Mouse (Mus musculus) CH12.LX (cell line): ENCODE results near the gene Hoxd12. TPM values are rescaled to one million over a fixed set of nuclear protein-coding genes. Genes with fewer than 3 reads are reported as not detected.

ENCODE experiments used
- DNase-seq: peaks from one replicate; pipeline ENCODE4 v3.0.0-alpha.2; 2013; ENCODE audit errors: extremely low read depth
- H3K27ac ChIP-seq: 2 replicates; pipeline ENCODE4 v1.5.1; 2012; ENCODE audit warnings: low read depth, mild to moderate bottlenecking, control low read depth, moderate library complexity; ENCODE audit not compliant: insufficient read depth
- H3K27me3 ChIP-seq: replicated peaks from 2 replicates; pipeline ENCODE3; 2012; ENCODE audit warnings: inconsistent platforms
- H3K36me3 ChIP-seq, 2 experiments: replicated peaks in 1 of 2; 2 replicates each; pipeline versions ENCODE3 to v1.6.1; 2012; ENCODE audit warnings: inconsistent platforms in 1 of 2, low read length in 1 of 2, mild to moderate bottlenecking in 1 of 2, mixed read lengths in 1 of 2, moderate library complexity in 1 of 2; ENCODE audit not compliant: control insufficient read depth in 1 of 2, insufficient read depth in 1 of 2
- H3K4me1 ChIP-seq, 2 experiments: 2 replicates each; pipeline ENCODE4 v1.6.1; 2012; ENCODE audit warnings: inconsistent platforms in 1 of 2, moderate library complexity in 1 of 2; ENCODE audit not compliant: insufficient read depth in 2 of 2, control insufficient read depth in 1 of 2
- H3K4me2 ChIP-seq: 2 replicates; pipeline ENCODE4 v1.6.1; 2012; ENCODE audit warnings: low read depth, mild to moderate bottlenecking, control low read depth; ENCODE audit not compliant: poor library complexity, insufficient read depth, severe bottlenecking
- H3K4me3 ChIP-seq, 3 experiments: fragments of 150-350 bp in 1 of 3; sonication (generic) in 1 of 3; replicated peaks in 1 of 3; 2 replicates each; pipeline versions ENCODE3 to v1.5.1; 2011 to 2012; ENCODE audit warnings: low read depth in 2 of 3, low read length in 2 of 3, mild to moderate bottlenecking in 2 of 3, moderate library complexity in 2 of 3, control low read depth in 1 of 3, improper control_type of control experiment in 1 of 3, inconsistent platforms in 1 of 3, mixed read lengths in 1 of 3; ENCODE audit not compliant: poor library complexity in 1 of 3
- H3K79me2 ChIP-seq: replicated peaks from 2 replicates; pipeline ENCODE4 v1.6.1; 2012; ENCODE audit warnings: mild to moderate bottlenecking, moderate library complexity; ENCODE audit not compliant: control insufficient read depth, poor library complexity, insufficient read depth, severe bottlenecking; ENCODE audit errors: extremely low read depth
- H3K9ac ChIP-seq: 2 replicates; pipeline ENCODE4 v1.6.1; 2012; ENCODE audit warnings: low read depth, mild to moderate bottlenecking, control low read depth, moderate library complexity; ENCODE audit not compliant: insufficient read depth
- H3K9me3 ChIP-seq: replicated peaks from 2 replicates; pipeline ENCODE3; 2012; ENCODE audit warnings: low read length, inconsistent platforms, mixed read lengths
- BHLHE40 ChIP-seq: IDR thresholded peaks from 2 replicates; pipeline ENCODE4 v1.6.1; 2011; ENCODE audit warnings: mild to moderate bottlenecking, low read depth, low read length, improper control_type of control experiment
- CHD1 ChIP-seq: IDR thresholded peaks from 2 replicates; pipeline ENCODE4 v1.6.1; 2012; ENCODE audit warnings: low read depth, low read length, improper control_type of control experiment, inconsistent platforms
- CHD2 ChIP-seq: IDR thresholded peaks from 2 replicates; pipeline ENCODE4 v1.6.1; 2011; ENCODE audit warnings: low read length, improper control_type of control experiment
- ELF1 ChIP-seq: IDR thresholded peaks from 2 replicates; pipeline ENCODE4 v1.6.1; 2014; ENCODE audit warnings: low read depth, mild to moderate bottlenecking, inconsistent platforms, low read length, improper control_type of control experiment
- GABPA ChIP-seq: IDR thresholded peaks from 2 replicates; pipeline ENCODE4 v1.6.1; 2012; ENCODE audit warnings: low read depth, low read length, improper control_type of control experiment, inconsistent platforms; ENCODE audit not compliant: insufficient replicate concordance
- JUN ChIP-seq: IDR thresholded peaks from 2 replicates; pipeline ENCODE4 v1.6.1; 2011; ENCODE audit warnings: low read depth, mild to moderate bottlenecking, low read length, improper control_type of control experiment, moderate library complexity; ENCODE audit not compliant: insufficient read depth
- JUND ChIP-seq: conservative IDR thresholded peaks from 2 replicates; pipeline ENCODE4 v1.6.1; 2011; ENCODE audit warnings: low read depth, low read length, improper control_type of control experiment
- KAT2A ChIP-seq: IDR thresholded peaks from 2 replicates; pipeline ENCODE4 v1.6.1; 2012; ENCODE audit warnings: low read length, improper control_type of control experiment, inconsistent platforms; ENCODE audit not compliant: insufficient replicate concordance
- MAFK ChIP-seq: IDR thresholded peaks from 2 replicates; pipeline ENCODE4 v1.6.1; 2011; ENCODE audit warnings: low read length, improper control_type of control experiment; ENCODE audit not compliant: insufficient replicate concordance
- MAX ChIP-seq: IDR thresholded peaks from 2 replicates; pipeline ENCODE4 v1.6.1; 2011; ENCODE audit warnings: low read length, improper control_type of control experiment
- MAZ ChIP-seq: IDR thresholded peaks from 2 replicates; pipeline ENCODE4 v1.6.1; 2012; ENCODE audit warnings: low read depth, mild to moderate bottlenecking, inconsistent platforms, low read length, improper control_type of control experiment, moderate library complexity
- MEF2A ChIP-seq: IDR thresholded peaks from 2 replicates; pipeline ENCODE4 v1.6.1; 2014; ENCODE audit warnings: low read depth, mild to moderate bottlenecking, inconsistent platforms, low read length, improper control_type of control experiment, borderline replicate concordance
- MYC ChIP-seq: IDR thresholded peaks from 2 replicates; pipeline ENCODE4 v1.6.1; 2011; ENCODE audit warnings: low read depth, mild to moderate bottlenecking, improper control_type of control experiment, low read length
- NELFE ChIP-seq: IDR thresholded peaks from 2 replicates; pipeline ENCODE4 v1.6.1; 2011; ENCODE audit warnings: low read depth, low read length, improper control_type of control experiment
- NRF1 ChIP-seq: IDR thresholded peaks from 2 replicates; pipeline ENCODE4 v1.6.1; 2014; ENCODE audit warnings: low read depth, mild to moderate bottlenecking, inconsistent platforms, low read length, improper control_type of control experiment, moderate library complexity
- PAX5 ChIP-seq: IDR thresholded peaks from 2 replicates; pipeline ENCODE4 v1.6.1; 2012; ENCODE audit warnings: low read length, inconsistent platforms, mixed read lengths
- POLR2A ChIP-seq: IDR thresholded peaks from 2 replicates; pipeline ENCODE4 v1.6.1; 2011; ENCODE audit warnings: low read depth, mild to moderate bottlenecking, improper control_type of control experiment, low read length
- POLR2AphosphoS2 ChIP-seq: IDR thresholded peaks from 2 replicates; pipeline ENCODE4 v1.6.1; 2011; ENCODE audit warnings: low read depth, low read length, improper control_type of control experiment
- RAD21 ChIP-seq: IDR thresholded peaks from 2 replicates; pipeline ENCODE4 v1.6.1; 2011; ENCODE audit warnings: low read depth, mild to moderate bottlenecking, low read length, improper control_type of control experiment, moderate library complexity
- TBP ChIP-seq: conservative IDR thresholded peaks from 2 replicates; pipeline ENCODE4 v1.6.1; 2011; ENCODE audit warnings: low read depth, low read length, improper control_type of control experiment
- TCF12 ChIP-seq: IDR thresholded peaks from 2 replicates; pipeline ENCODE4 v1.6.1; 2014; ENCODE audit warnings: low read depth, mild to moderate bottlenecking, inconsistent platforms, low read length, improper control_type of control experiment
- USF1 ChIP-seq: IDR thresholded peaks from 2 replicates; pipeline ENCODE4 v1.6.1; 2014; ENCODE audit warnings: low read depth, mild to moderate bottlenecking, inconsistent platforms, low read length, improper control_type of control experiment
- USF2 ChIP-seq: conservative IDR thresholded peaks from 2 replicates; pipeline ENCODE4 v1.6.1; 2011; ENCODE audit warnings: low read depth, low read length, improper control_type of control experiment
- ZKSCAN1 ChIP-seq: IDR thresholded peaks from 2 replicates; pipeline ENCODE4 v1.6.1; 2012; ENCODE audit warnings: low read depth, inconsistent platforms, low read length, improper control_type of control experiment, borderline replicate concordance
- ZMIZ1 ChIP-seq: IDR thresholded peaks from 2 replicates; pipeline ENCODE4 v1.6.1; 2012; ENCODE audit warnings: low read depth, mild to moderate bottlenecking, inconsistent platforms, low read length, improper control_type of control experiment
- ZNF384 ChIP-seq: IDR thresholded peaks from 2 replicates; pipeline ENCODE4 v1.6.1; 2012; ENCODE audit warnings: low read depth, low read length, improper control_type of control experiment, inconsistent platforms
- dilution Hi-C: fragments of 300-500 bp; cut with MboI; formaldehyde crosslinking; loops from 2 replicates; pipeline ENCODE4 v1.14.3; 2020; ENCODE audit warnings: low sequenced_read_pairs; ENCODE audit not compliant: extremely low pct_unique_long_range_greater_than_20kb, extremely low pct_ligation_motif_present
- in situ Hi-C: fragments of 300-500 bp; cut with MboI; formaldehyde crosslinking; loops from 3 replicates; pipeline ENCODE4 v1.14.3; 2019; ENCODE audit warnings: low sequenced_read_pairs, low pct_ligation_motif_present, low pct_unique_long_range_greater_than_20kb, mixed read lengths
- polyA plus RNA-seq: library from polyadenylated mRNA; unstranded; fragments of >175 nt; gene quantifications from 2 replicates; pipeline ENCODE4 v1.2.1, GENCODE M21; 2012; ENCODE audit warnings: low read depth; ENCODE audit not compliant: insufficient read length
- total RNA-seq, 2 experiments: library from RNA; depleted of rRNA; stranded (reverse); fragments of 300-350 nt in 1 of 2; fragments of >200 nt in 1 of 2; gene quantifications; 2 replicates each; pipeline ENCODE4 v1.2.3; 2012 to 2014

The Hoxd12 gene
- total and polyA plus RNA-seq, 3 experiments: not detected

GRCm38 (mm10) chr2:74681594-74682531 lies 7.0 kb downstream of the Hoxd12 start:
- Histone ChIP-seq H3K9me3 (peaks cover 27% of the 10 kb centered on the region), H3K79me2 (no peaks in the 10 kb centered on the region), H3K27me3 (no peaks in the 10 kb centered on the region), H3K36me3 (no peaks in the 10 kb centered on the region), H3K9ac (no peak overlapping the region), H3K27ac (no peak overlapping the region), H3K4me3 (no peak overlapping the region), H3K4me2 (no peak overlapping the region), H3K4me1 (no peaks in the 10 kb centered on the region)
- dilution Hi-C loops (no loop called here), in situ Hi-C loops (loop anchor here (25.0 kb wide), 1 partner anchor 630 kb away; no protein-coding TSS in a partner anchor)
- DNase-seq: no peak
- TF ChIP-seq NELFE (no peak), ZKSCAN1 (no peak), JUND (no peak), USF2 (no peak), TCF12 (no peak), MEF2A (no peak), TBP (no peak), USF1 (no peak), MAZ (no peak), RAD21 (no peak)

GRCm38 (mm10) chr2:74682796-74683195 lies 8.0 kb downstream of the Hoxd12 start:
- no peaks in the 10 kb centered on the region for H3K79me2 ChIP-seq
- H3K9ac ChIP-seq: no peak overlapping the region
- DNase-seq: no peak
- no peaks in the 10 kb centered on the region for H3K4me1 ChIP-seq
- peaks cover 29% of the 10 kb centered on the region for H3K9me3 ChIP-seq
- H3K27me3 ChIP-seq: no peaks in the 10 kb centered on the region
- H3K4me2 ChIP-seq: no peak overlapping the region
- H3K27ac ChIP-seq: no peak overlapping the region
- in situ Hi-C loops (loop anchor here (25.0 kb wide), 1 partner anchor 630 kb away; no protein-coding TSS in a partner anchor), dilution Hi-C loops (no loop called here)
- no peak for TF ChIP-seq CHD1
- no peak for TF ChIP-seq MEF2A
- TF ChIP-seq GABPA: no peak
- no peak for TF ChIP-seq JUN
- TF ChIP-seq PAX5: no peak
- no peak for TF ChIP-seq CHD2
- no peak for TF ChIP-seq MAX
- no peak for TF ChIP-seq POLR2AphosphoS2
- no peak for TF ChIP-seq ZNF384
- no peak for TF ChIP-seq ZMIZ1
- no peak for TF ChIP-seq ELF1
- no peak for TF ChIP-seq MYC
- no peak for TF ChIP-seq POLR2A
- TF ChIP-seq BHLHE40: no peak
- no peak for TF ChIP-seq JUND
- no peak for TF ChIP-seq NELFE
- no peak for TF ChIP-seq KAT2A
- no peak for TF ChIP-seq MAFK
- no peak for TF ChIP-seq NRF1
- no peaks in the 10 kb centered on the region for H3K36me3 ChIP-seq
- no peak overlapping the region for H3K4me3 ChIP-seq
